Mouse (Mus musculus) stomach, embryonic 14.5 days (tissue): Measurements from ENCODE around the gene Phactr1. TPM values are rescaled to one million over a fixed set of nuclear protein-coding genes. Genes with fewer than 3 reads are reported as not detected.

Source experiments
- ATAC-seq: fragments of 200-750 bp; cut with Nextera tagmentation; 2 replicates; pipeline ENCODE4 v1.8.0; 2017; ENCODE audit warnings: low read depth, moderate TSS enrichment; ENCODE audit not compliant: insufficient number of reproducible peaks, insufficient read depth, low FRiP score
- H3K27ac ChIP-seq: fragments of 300-500 bp; sonication (generic); 2 replicates; pipeline ENCODE4 v1.5.1; 2014; ENCODE audit warnings: mild to moderate bottlenecking, low read length, moderate library complexity, mixed read lengths
- H3K27me3 ChIP-seq: fragments of 300-500 bp; sonication (generic); 2 replicates; pipeline ENCODE4 v1.6.1; 2014; ENCODE audit warnings: low read length, control low read depth, mixed read lengths; ENCODE audit not compliant: control insufficient read depth, insufficient read depth
- H3K36me3 ChIP-seq: fragments of 300-500 bp; sonication (generic); 2 replicates; pipeline ENCODE4 v1.6.1; 2014; ENCODE audit warnings: mild to moderate bottlenecking, control low read depth, low read length, moderate library complexity, mixed read lengths; ENCODE audit not compliant: control insufficient read depth, insufficient read depth
- H3K4me1 ChIP-seq: fragments of 300-500 bp; sonication (generic); 2 replicates; pipeline ENCODE4 v1.6.1; 2014; ENCODE audit warnings: low read length, control low read depth, mixed read lengths; ENCODE audit not compliant: control insufficient read depth, insufficient read depth
- H3K4me2 ChIP-seq: fragments of 300-500 bp; sonication (generic); replicated peaks from 2 replicates; pipeline ENCODE4 v1.6.1; 2014; ENCODE audit warnings: low read depth, low read length, control low read depth
- H3K4me3 ChIP-seq: fragments of 300-500 bp; sonication (generic); 2 replicates; pipeline ENCODE4 v1.5.1; 2014; ENCODE audit warnings: low read depth, low read length, control low read depth
- H3K9ac ChIP-seq: fragments of 300-500 bp; sonication (generic); replicated peaks from 2 replicates; pipeline ENCODE4 v1.6.1; 2014; ENCODE audit warnings: low read depth, mild to moderate bottlenecking, control low read depth, low read length, moderate library complexity, mixed read lengths
- H3K9me3 ChIP-seq: fragments of 300-500 bp; sonication (generic); 2 replicates; pipeline ENCODE4 v1.6.1; 2016; ENCODE audit warnings: low read depth, low read length, control low read depth; ENCODE audit not compliant: control insufficient read depth
- WGBS: fragments of 180-500 bp; shearing (Covaris S2); extraction: QIAGEN DNeasy Blood & Tissue Kit; methylation state at CpG from one replicate; pipeline ENCODE4 v1.1.7; 2014; 5-methylcytosine and 5-hydroxymethylcytosine counted together
- polyA plus RNA-seq: library from polyadenylated mRNA; unstranded; fragments of >200 nt; fragmentation: Nextera tagmentation; extraction: Ambion mirVana; gene quantifications from 2 replicates; pipeline ENCODE4 v1.2.1, GENCODE M21; 2014

Phactr1 gene
- polyA plus RNA-seq, 1 experiment from 2014 or later: 8.0 TPM

DNA sequence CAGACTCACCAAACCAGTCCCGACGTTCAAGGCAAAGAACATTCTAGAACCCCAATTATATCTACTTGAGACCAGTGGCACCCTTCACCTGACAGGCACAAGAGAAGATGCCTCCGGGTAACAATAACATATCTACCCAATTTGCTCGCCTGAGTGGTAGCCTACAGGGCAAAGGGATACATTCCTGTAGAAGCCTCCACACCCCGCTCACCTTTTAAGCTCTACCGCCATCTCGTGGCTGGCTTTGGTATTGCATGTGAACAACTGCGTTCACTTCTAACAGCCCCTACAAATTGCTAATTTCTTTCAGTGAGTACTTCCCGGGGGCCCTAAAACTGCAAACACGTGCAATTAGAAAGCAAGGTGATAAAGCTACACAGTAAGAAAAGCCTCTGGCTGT, 142.1 kb downstream of the Phactr1 start:
- Histone ChIP-seq H3K9ac (no peak overlapping the region), H3K27ac (no peak overlapping the region), H3K4me3 (no peak overlapping the region), H3K4me1 (no peaks in the 10 kb centered on the region), H3K9me3 (no peaks in the 10 kb centered on the region), H3K27me3 (no peaks in the 10 kb centered on the region), H3K36me3 (no peaks in the 10 kb centered on the region), H3K4me2 (no peak overlapping the region)
- WGBS: 21% methylated on average over 10 of the region's 10 CpGs
- ATAC-seq: no peak

DNA sequence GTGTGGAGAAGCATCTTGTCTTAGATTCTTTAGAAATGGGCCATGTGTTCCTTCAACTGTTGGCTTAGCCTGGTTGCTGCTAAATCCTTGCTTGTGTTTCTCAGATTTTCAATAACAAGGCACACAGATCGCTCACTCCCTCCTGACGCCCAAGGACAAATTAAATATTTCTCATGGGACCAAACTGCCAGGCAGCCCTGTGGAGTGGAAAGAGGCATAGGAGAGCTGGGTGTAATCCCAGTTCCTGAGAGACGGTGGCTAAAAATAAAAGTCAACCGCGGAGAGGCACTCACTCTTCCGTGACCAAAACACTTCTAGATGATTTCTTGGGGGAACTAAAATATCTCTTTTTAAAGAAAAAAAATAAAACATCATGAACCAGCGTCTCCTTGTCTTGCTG, 143.5 kb downstream of the Phactr1 start:
- Histone ChIP-seq H3K9me3 (no peaks in the 10 kb centered on the region), H3K36me3 (no peaks in the 10 kb centered on the region), H3K9ac (no peak overlapping the region), H3K27me3 (no peaks in the 10 kb centered on the region), H3K27ac (no peak overlapping the region), H3K4me1 (no peaks in the 10 kb centered on the region), H3K4me3 (no peak overlapping the region), H3K4me2 (no peak overlapping the region)
- no peak for ATAC-seq
- WGBS: 88% methylated on average over 7 of the region's 7 CpGs

DNA sequence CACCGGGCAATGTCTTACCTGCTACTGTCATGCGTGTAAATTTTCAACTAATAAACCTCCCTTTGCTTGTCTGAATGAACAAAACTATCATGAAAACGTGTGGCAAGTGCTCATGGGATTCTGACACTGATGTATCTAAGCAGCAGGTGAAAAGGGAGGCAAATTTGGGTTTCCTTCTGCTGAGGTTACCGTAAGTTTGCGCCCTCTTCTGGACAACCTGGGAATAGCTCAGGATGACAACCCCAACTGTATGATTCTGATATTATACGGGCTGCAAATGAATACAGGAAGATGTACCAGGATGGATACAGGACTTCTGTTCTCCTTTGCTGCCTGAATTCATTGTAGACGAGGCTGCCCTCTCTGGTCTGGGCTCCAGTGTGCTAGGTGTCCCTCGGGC, 146.2 kb downstream of the Phactr1 start:
- ATAC-seq: no peak
- Histone ChIP-seq H3K4me1 (no peaks in the 10 kb centered on the region), H3K27me3 (no peaks in the 10 kb centered on the region), H3K36me3 (no peaks in the 10 kb centered on the region), H3K9me3 (no peaks in the 10 kb centered on the region), H3K4me2 (no peak overlapping the region), H3K27ac (no peak overlapping the region), H3K4me3 (no peak overlapping the region), H3K9ac (no peak overlapping the region)
- WGBS: 54% methylated on average over 8 of the region's 8 CpGs

DNA sequence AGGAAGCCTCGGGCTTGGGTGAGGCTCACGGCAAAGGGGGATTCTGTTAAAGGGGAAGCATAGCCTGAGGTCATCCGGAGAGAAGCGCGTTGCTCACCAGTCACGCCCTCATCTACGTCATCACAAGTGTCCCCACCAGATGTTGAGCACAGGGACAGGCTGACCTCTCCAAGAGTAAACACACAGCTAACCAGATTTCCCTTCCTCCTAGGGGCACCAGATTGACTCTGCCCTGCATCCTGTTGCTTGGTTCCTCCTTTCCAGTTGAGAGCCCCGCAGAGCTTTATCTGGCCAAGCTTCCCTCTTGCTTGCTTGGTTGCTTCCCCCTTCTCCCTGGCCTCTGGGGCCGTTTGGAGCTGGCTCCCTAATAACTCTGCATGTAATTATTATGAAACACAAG, 148.6 kb downstream of the Phactr1 start:
- Histone ChIP-seq H3K4me1 (no peaks in the 10 kb centered on the region), H3K4me3 (no peak overlapping the region), H3K27ac (no peak overlapping the region), H3K36me3 (no peaks in the 10 kb centered on the region), H3K27me3 (no peaks in the 10 kb centered on the region), H3K4me2 (no peak overlapping the region), H3K9me3 (no peaks in the 10 kb centered on the region), H3K9ac (no peak overlapping the region)
- ATAC-seq: no peak; the same call in 1 of the 2 replicates
- 42% methylated on average over 9 of the region's 9 CpGs for WGBS

DNA sequence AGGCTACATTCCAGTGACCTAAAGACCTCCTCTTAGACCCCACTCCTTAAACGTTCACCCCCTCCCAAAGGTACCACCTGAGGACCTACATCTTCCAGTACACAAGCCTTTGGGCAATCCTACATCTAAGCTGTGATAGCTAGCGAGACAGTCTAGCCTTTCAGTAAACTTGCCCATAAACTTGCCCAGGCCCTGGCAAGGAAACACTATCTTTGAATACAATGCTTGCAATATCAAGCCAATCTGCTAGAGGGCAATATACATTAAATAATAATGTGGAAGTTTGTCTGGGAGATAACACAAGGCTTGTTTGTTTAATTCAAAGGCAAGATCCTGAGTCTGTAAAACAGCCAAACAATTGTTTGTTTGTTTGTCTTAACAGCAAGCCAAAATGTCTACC, 155.0 kb downstream of the Phactr1 start:
- H3K4me2 ChIP-seq: no peak overlapping the region
- no peak for ATAC-seq
- WGBS: 46% methylated on average over 2 of the region's 2 CpGs

DNA sequence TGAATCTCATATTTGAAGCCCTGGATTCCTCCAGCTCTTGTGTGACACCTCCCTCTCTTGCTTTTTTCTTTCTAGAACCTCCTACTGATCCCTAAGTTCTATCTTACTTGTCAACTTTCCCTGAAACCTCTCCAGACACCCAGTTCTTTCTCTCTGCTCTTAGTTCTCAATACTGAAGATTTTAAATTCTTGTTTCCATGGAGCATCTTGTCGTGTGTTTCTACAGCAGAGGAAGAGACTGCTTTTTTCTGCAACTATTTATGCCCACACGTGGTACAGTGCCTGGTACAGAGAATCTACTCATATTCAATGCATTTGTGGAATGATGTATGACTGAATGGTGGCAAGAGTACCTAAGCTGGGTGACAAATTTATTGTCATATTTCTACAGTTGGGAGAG, 158.9 kb downstream of the Phactr1 start:
- no peaks in the 10 kb centered on the region for H3K36me3 ChIP-seq
- no peak overlapping the region for H3K4me3 ChIP-seq
- no peaks in the 10 kb centered on the region for H3K27me3 ChIP-seq
- H3K4me2 ChIP-seq: no peak overlapping the region
- H3K27ac ChIP-seq: no peak overlapping the region
- H3K9ac ChIP-seq: no peak overlapping the region
- ATAC-seq: no peak
- no peaks in the 10 kb centered on the region for H3K9me3 ChIP-seq
- H3K4me1 ChIP-seq: no peaks in the 10 kb centered on the region
- WGBS: 76% methylated on average over 2 of the region's 2 CpGs

More for the DNA sequence above, 155.0 kb downstream of the Phactr1 start:
- H3K4me3 ChIP-seq: no peak overlapping the region
- H3K27ac ChIP-seq: no peak overlapping the region
- no peak overlapping the region for H3K9ac ChIP-seq
- H3K27me3 ChIP-seq: no peaks in the 10 kb centered on the region
- H3K9me3 ChIP-seq: no peaks in the 10 kb centered on the region
- no peaks in the 10 kb centered on the region for H3K4me1 ChIP-seq
- H3K36me3 ChIP-seq: no peaks in the 10 kb centered on the region

DNA sequence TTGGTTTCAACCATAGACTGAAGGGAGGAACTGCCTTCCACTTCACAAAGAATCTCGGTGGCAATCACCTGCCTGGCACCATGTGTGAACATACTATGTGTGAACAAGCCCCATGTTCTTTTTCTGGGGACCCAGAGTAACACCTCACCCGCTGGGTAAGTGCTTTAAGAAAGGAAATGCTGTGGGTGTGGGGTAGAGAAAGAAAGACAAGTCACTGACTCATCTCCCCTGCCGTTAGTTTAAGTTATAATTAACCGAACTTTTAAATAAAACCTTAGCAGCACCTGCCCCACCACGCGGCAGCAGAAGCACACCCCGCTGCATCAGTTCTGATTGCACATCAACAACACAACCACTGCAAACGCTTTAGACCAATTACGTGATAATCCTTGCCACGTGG, 171.7 kb downstream of the Phactr1 start:
- Histone ChIP-seq H3K9me3 (no peaks in the 10 kb centered on the region), H3K4me2 (no peak overlapping the region), H3K4me1 (no peaks in the 10 kb centered on the region), H3K27ac (no peak overlapping the region), H3K9ac (no peak overlapping the region), H3K36me3 (no peaks in the 10 kb centered on the region), H3K27me3 (no peaks in the 10 kb centered on the region), H3K4me3 (no peak overlapping the region)
- ATAC-seq: no peak
- 74% methylated on average over 10 of the region's 10 CpGs for WGBS

DNA sequence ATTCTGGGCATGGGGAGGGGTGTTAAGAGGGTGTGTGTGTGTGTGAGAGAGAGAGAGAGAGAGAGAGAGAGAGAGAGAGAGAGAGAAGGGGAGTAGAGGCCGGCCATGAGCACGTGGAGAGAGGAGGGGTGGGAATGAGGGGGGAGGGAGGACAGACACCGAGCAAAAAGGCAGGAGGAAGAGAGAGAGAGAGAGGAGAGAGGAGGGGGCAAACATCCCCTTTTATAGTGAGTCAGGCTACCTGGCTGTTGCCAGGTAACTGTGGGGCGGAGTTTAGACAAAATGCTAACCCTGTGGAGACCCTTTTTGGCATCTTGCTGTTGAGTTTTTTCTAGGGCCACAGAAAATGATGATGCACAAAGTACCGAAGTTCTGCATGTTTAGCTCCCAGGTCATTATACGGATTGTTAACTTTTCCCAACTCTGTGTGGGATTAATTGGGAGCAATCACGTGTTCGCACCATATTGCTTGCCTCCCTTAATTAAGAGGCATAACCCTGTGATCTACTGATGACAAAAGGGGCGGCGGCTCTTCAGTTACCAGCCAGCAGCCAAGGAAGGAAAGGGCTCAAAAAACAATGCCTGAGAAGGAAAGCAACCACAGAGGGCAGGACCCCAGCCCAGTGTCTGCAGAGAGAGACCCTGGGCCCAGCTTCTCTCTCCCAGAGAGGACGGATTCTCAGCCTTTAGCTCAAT, 173.6 kb downstream of the Phactr1 start:
- no peak overlapping the region for H3K4me3 ChIP-seq
- no peaks in the 10 kb centered on the region for H3K27me3 ChIP-seq
- no peak overlapping the region for H3K9ac ChIP-seq
- no peak overlapping the region for H3K4me2 ChIP-seq
- H3K4me1 ChIP-seq: no peaks in the 10 kb centered on the region
- no peak for ATAC-seq
- H3K27ac ChIP-seq: no peak overlapping the region
- 32% methylated on average over 11 of the region's 11 CpGs for WGBS
- H3K36me3 ChIP-seq: no peaks in the 10 kb centered on the region
- H3K9me3 ChIP-seq: no peaks in the 10 kb centered on the region
